Mouse (Mus musculus): ENCODE results near the gene Gm21865. TPM values are rescaled to one million over a fixed set of nuclear protein-coding genes. Genes with fewer than 3 reads are reported as not detected.
"Not testable (repeated sequence)": the region's sequence is repeated elsewhere in the genome, so short reads cannot be mapped to it uniquely, and the experiment has no call there.

Gm21865 gene
- not detected in 2 replicates for polyA plus RNA-seq (2015; fragmentation: Nextera tagmentation; extraction: Ambion mirVana)

GRCm38 (mm10) chrY:40316803-40317202, at the start of gene Gm21865:
Gm21865 (minus strand) TSS chrY:40316903.
- not testable (repeated sequence) for ATAC-seq (ENCODE audit: low read depth); H3K36me3 ChIP-seq (ENCODE audit: control insufficient read depth, insufficient read depth); H3K27me3 ChIP-seq (ENCODE audit: control insufficient read depth, insufficient read depth, low read depth, low read length); H3K4me1 ChIP-seq (ENCODE audit: control insufficient read depth, low read depth, low read length); H3K4me2 ChIP-seq (ENCODE audit: low read depth, low read length); H3K27ac ChIP-seq (ENCODE audit: low read length); H3K4me3 ChIP-seq (ENCODE audit: low read depth, low read length); H3K9me3 ChIP-seq (replicated peaks; ENCODE audit: control insufficient read depth, low read length); H3K9ac ChIP-seq (ENCODE audit: low read depth, low read length)
- no CpG with 5 or more reads among the region's 7 CpGs for WGBS (ENCODE audit: insufficient replicate concordance)

Other genes with a start within 250 kb of the Gm21865 start
- gene Gm21882, start 64.6 kb upstream of the Gm21865 start, polyA plus RNA-seq (2015; fragmentation: Nextera tagmentation; extraction: Ambion mirVana), result not detected in 2 replicates